ENCODE assay signal across 21 mouse cellular contexts in genomic region chr19:21043958-21044357, GRCm38 (mm10).
DNase-seq lines count a peak whose midpoint lies in the region; ATAC-seq and TF ChIP-seq lines count a peak whose summit lies in the region.
"Had no signal": no experiment of that assay in that cellular context is flagged by ENCODE, and none has a peak within 500 bp of the region (broad histone marks: within the 10 kb centered on the region; RNA-seq: fewer than 3 reads in every experiment).

No protein-coding gene starts in this region.

- no peaks in the 10 kb centered on the region for H3K4me1 ChIP-seq in intestine, embryonic 14.5 days (replicated peaks; ENCODE audit: control insufficient read depth, insufficient read depth, low read length)
- H3K4me1 ChIP-seq in intestine, embryonic 16.5 days (ENCODE audit: control insufficient read depth, insufficient read depth, low read length) = no peaks in the 10 kb centered on the region
- H3K4me1 ChIP-seq in intestine, postnatal 0 days (replicated peaks; ENCODE audit: control insufficient read depth, insufficient read depth, low read length) = no peaks in the 10 kb centered on the region; the same call in 1 of the 2 replicates
- H3K4me1 ChIP-seq in intestine, embryonic 15.5 days (replicated peaks) = no peaks in the 10 kb centered on the region
- H3K4me1 ChIP-seq in stomach, postnatal 0 days (replicated peaks; ENCODE audit: control insufficient read depth, insufficient read depth) = no peaks in the 10 kb centered on the region
- no peaks in the 10 kb centered on the region for H3K4me1 ChIP-seq in forebrain, embryonic 13.5 days

- DNase-seq in intestine, embryonic 14.5 days (ENCODE audit: low spot score) = peak; percentile 27
- peak; percentile 29 for DNase-seq in stomach, postnatal 0 days (ENCODE audit: low spot score)
- DNase-seq: adrenal gland, adult 2 months; adrenal gland, adult 8-10 months; adrenal gland, postnatal 10 days; adrenal gland, postnatal 14 days; adrenal gland, postnatal 25 days; adrenal gland, postnatal 36 days; B cell, adult 2 months; cerebellum, adult 11 months; cerebellum, adult 11-12 months; cerebellum, adult 18-20 months had no signal

- no peak overlapping the region for H3K27ac ChIP-seq in intestine, embryonic 14.5 days (ENCODE audit: low read depth)
- no peak overlapping the region for H3K27ac ChIP-seq in intestine, embryonic 16.5 days (ENCODE audit: low read length)
- H3K27ac ChIP-seq in intestine, postnatal 0 days (ENCODE audit: low read depth, low read length) = no peak overlapping the region
- H3K27ac ChIP-seq in intestine, embryonic 15.5 days = no peak overlapping the region
- no peak overlapping the region for H3K27ac ChIP-seq in stomach, postnatal 0 days (replicated peaks)
- H3K27ac ChIP-seq in forebrain, embryonic 13.5 days = no peak overlapping the region

- no peak overlapping the region for H3K4me3 ChIP-seq in intestine, embryonic 14.5 days (ENCODE audit: low read depth, low read length)
- no peak overlapping the region for H3K4me3 ChIP-seq in intestine, embryonic 16.5 days (ENCODE audit: low read length)
- no peak overlapping the region for H3K4me3 ChIP-seq in intestine, postnatal 0 days (ENCODE audit: low read depth, low read length)
- no peak overlapping the region for H3K4me3 ChIP-seq in intestine, embryonic 15.5 days (replicated peaks)
- H3K4me3 ChIP-seq in stomach, postnatal 0 days (ENCODE audit: low read depth, low read length) = no peak overlapping the region
- H3K4me3 ChIP-seq in forebrain, embryonic 13.5 days = no peak overlapping the region

- ATAC-seq in intestine, embryonic 14.5 days (replicated peaks; ENCODE audit: low FRiP score, low TSS enrichment, low read depth) = no peak
- no peak for ATAC-seq in intestine, embryonic 16.5 days
- peak; percentile 89 for ATAC-seq in intestine, postnatal 0 days
- ATAC-seq in intestine, embryonic 15.5 days = no peak
- ATAC-seq in stomach, postnatal 0 days (ENCODE audit: low FRiP score, low TSS enrichment) = peak; percentile 94
- ATAC-seq in forebrain, embryonic 13.5 days = no peak
- ATAC-seq: activated CD4-positive, CD25-positive, alpha-beta regulatory T cell, adult 4 months; CD4-positive, CD25-positive, alpha-beta regulatory T cell, adult 4 months; Patski had no signal

- H3K4me2 ChIP-seq in intestine, embryonic 14.5 days (ENCODE audit: low read length) = no peak overlapping the region
- no peak overlapping the region for H3K4me2 ChIP-seq in intestine, embryonic 16.5 days (ENCODE audit: low read depth, low read length)
- no peak overlapping the region for H3K4me2 ChIP-seq in intestine, postnatal 0 days (replicated peaks; ENCODE audit: low read depth)
- no peak overlapping the region for H3K4me2 ChIP-seq in intestine, embryonic 15.5 days (replicated peaks)
- no peak overlapping the region for H3K4me2 ChIP-seq in stomach, postnatal 0 days (replicated peaks; ENCODE audit: low read depth)
- no peak overlapping the region for H3K4me2 ChIP-seq in forebrain, embryonic 13.5 days

- no peak overlapping the region for H3K9ac ChIP-seq in intestine, embryonic 14.5 days (ENCODE audit: low read length)
- no peak overlapping the region for H3K9ac ChIP-seq in intestine, embryonic 16.5 days (ENCODE audit: low read depth, low read length)
- H3K9ac ChIP-seq in intestine, postnatal 0 days (ENCODE audit: low read depth, low read length) = no peak overlapping the region
- no peak overlapping the region for H3K9ac ChIP-seq in intestine, embryonic 15.5 days
- no peak overlapping the region for H3K9ac ChIP-seq in stomach, postnatal 0 days (ENCODE audit: low read length)
- H3K9ac ChIP-seq in forebrain, embryonic 13.5 days = no peak overlapping the region

- H3K36me3 ChIP-seq in intestine, embryonic 14.5 days (ENCODE audit: control insufficient read depth, insufficient read depth, low read length) = no peaks in the 10 kb centered on the region
- no peaks in the 10 kb centered on the region for H3K36me3 ChIP-seq in intestine, embryonic 16.5 days (ENCODE audit: control insufficient read depth, insufficient read depth, low read length)
- no peaks in the 10 kb centered on the region for H3K36me3 ChIP-seq in intestine, postnatal 0 days (ENCODE audit: control insufficient read depth, insufficient read depth)
- H3K36me3 ChIP-seq in intestine, embryonic 15.5 days = no peaks in the 10 kb centered on the region
- H3K36me3 ChIP-seq in stomach, postnatal 0 days (ENCODE audit: control insufficient read depth, insufficient read depth, low read length) = no peaks in the 10 kb centered on the region
- H3K36me3 ChIP-seq in forebrain, embryonic 13.5 days (ENCODE audit: poor library complexity, severe bottlenecking) = no peaks in the 10 kb centered on the region
- H3K36me3 ChIP-seq: G1E had no signal

- no peak for TF ChIP-seq EP300 in stomach, postnatal 0 days (optimal IDR thresholded peaks at IDR 0.05)

- H3K27me3 ChIP-seq in intestine, embryonic 14.5 days (replicated peaks; ENCODE audit: control insufficient read depth, insufficient read depth, low read length) = no peaks in the 10 kb centered on the region
- H3K27me3 ChIP-seq in intestine, embryonic 16.5 days (replicated peaks; ENCODE audit: control insufficient read depth, insufficient read depth, low read length) = no peaks in the 10 kb centered on the region
- no peaks in the 10 kb centered on the region for H3K27me3 ChIP-seq in intestine, postnatal 0 days (replicated peaks; ENCODE audit: control insufficient read depth, insufficient read depth, low read length)
- no peaks in the 10 kb centered on the region for H3K27me3 ChIP-seq in intestine, embryonic 15.5 days (replicated peaks)
- H3K27me3 ChIP-seq in stomach, postnatal 0 days (ENCODE audit: control insufficient read depth, insufficient read depth, low read length) = no peaks in the 10 kb centered on the region
- H3K27me3 ChIP-seq in forebrain, embryonic 13.5 days = no peaks in the 10 kb centered on the region
- H3K27me3 ChIP-seq: CH12.LX, Patski had no signal

- peaks cover 9% of the 10 kb centered on the region for H3K9me3 ChIP-seq in intestine, embryonic 14.5 days (ENCODE audit: control insufficient read depth, low read length)
- no peaks in the 10 kb centered on the region for H3K9me3 ChIP-seq in intestine, embryonic 16.5 days (ENCODE audit: control insufficient read depth, low read length)
- no peaks in the 10 kb centered on the region for H3K9me3 ChIP-seq in intestine, postnatal 0 days (ENCODE audit: control insufficient read depth)
- no peaks in the 10 kb centered on the region for H3K9me3 ChIP-seq in intestine, embryonic 15.5 days
- H3K9me3 ChIP-seq in stomach, postnatal 0 days (ENCODE audit: control insufficient read depth, low read length) = no peaks in the 10 kb centered on the region
- H3K9me3 ChIP-seq in forebrain, embryonic 13.5 days (replicated peaks) = no peaks in the 10 kb centered on the region
- H3K9me3 ChIP-seq: G1E had no signal

- 95% methylated on average over 4 of the region's 4 CpGs for WGBS in intestine, embryonic 14.5 days
- 89% methylated on average over 4 of the region's 4 CpGs for WGBS in intestine, embryonic 16.5 days
- WGBS in intestine, postnatal 0 days = 73% methylated on average over 4 of the region's 4 CpGs
- WGBS in intestine, embryonic 15.5 days = 91% methylated on average over 4 of the region's 4 CpGs
- WGBS in stomach, postnatal 0 days = 65% methylated on average over 4 of the region's 4 CpGs
- WGBS in forebrain, embryonic 13.5 days = 95% methylated on average over 4 of the region's 4 CpGs

- TF ChIP-seq CTCF in intestine, postnatal 0 days (IDR thresholded peaks at IDR 0.05; ENCODE audit: low read depth) = no peak
- TF ChIP-seq CTCF in stomach, postnatal 0 days (IDR thresholded peaks at IDR 0.05; ENCODE audit: low read depth) = no peak

Comparison
In these comparisons a context has a peak if more than half of its experiments do, and no peak if none do; other contexts are left out.
1. ATAC-seq: peak in intestine, postnatal 0 days (single experiment) and stomach, postnatal 0 days (single experiment); none in intestine, embryonic 14.5 days (single experiment), intestine, embryonic 16.5 days (single experiment), intestine, embryonic 15.5 days (single experiment) and forebrain, embryonic 13.5 days (single experiment).